Mouse (Mus musculus) liver, embryonic 11.5 days (tissue): ENCODE results near the gene Fndc1. TPM values are rescaled to one million over a fixed set of nuclear protein-coding genes. Genes with fewer than 3 reads are reported as not detected.

Source experiments
- ATAC-seq: fragments of 200-750 bp; cut with Nextera tagmentation; replicated peaks from 2 replicates; pipeline ENCODE4 v1.8.0; 2017; ENCODE audit warnings: moderate number of reproducible peaks, mild to moderate bottlenecking, moderate TSS enrichment, moderate library complexity; ENCODE audit not compliant: low FRiP score
- DNase-seq: peaks from one replicate; pipeline ENCODE4 v3.0.0-alpha.2; 2017; ENCODE audit warnings: low spot score
- H3K27ac ChIP-seq: fragments of 300-500 bp; sonication (generic); 2 replicates; pipeline ENCODE4 v1.5.1; 2014; ENCODE audit warnings: mild to moderate bottlenecking, low read depth, low read length, control low read depth
- H3K27me3 ChIP-seq: fragments of 300-500 bp; sonication (generic); replicated peaks from 2 replicates; pipeline ENCODE4 v1.6.1; 2014; ENCODE audit warnings: low read length, mixed read lengths; ENCODE audit not compliant: control insufficient read depth, insufficient read depth
- H3K36me3 ChIP-seq: fragments of 300-500 bp; sonication (generic); 2 replicates; pipeline ENCODE4 v1.6.1; 2014; ENCODE audit warnings: mild to moderate bottlenecking, low read length, moderate library complexity, mixed read lengths; ENCODE audit not compliant: control insufficient read depth, insufficient read depth
- H3K4me1 ChIP-seq: fragments of 300-500 bp; sonication (generic); replicated peaks from 2 replicates; pipeline ENCODE4 v1.6.1; 2014; ENCODE audit warnings: low read length, mixed read lengths; ENCODE audit not compliant: control insufficient read depth, insufficient read depth
- H3K4me2 ChIP-seq: fragments of 300-500 bp; sonication (generic); 2 replicates; pipeline ENCODE4 v1.6.1; 2014; ENCODE audit warnings: mild to moderate bottlenecking, control low read depth, moderate library complexity
- H3K4me3 ChIP-seq: fragments of 300-500 bp; sonication (generic); 2 replicates; pipeline ENCODE4 v1.5.1; 2014; ENCODE audit warnings: low read depth, low read length, control low read depth
- H3K9ac ChIP-seq: fragments of 300-500 bp; sonication (generic); 2 replicates; pipeline ENCODE4 v1.6.1; 2014; ENCODE audit warnings: low read depth, low read length, control low read depth
- H3K9me3 ChIP-seq: fragments of 300-500 bp; sonication (generic); 2 replicates; pipeline ENCODE4 v1.6.1; 2016; ENCODE audit warnings: low read length, inconsistent platforms, mixed read lengths; ENCODE audit not compliant: control insufficient read depth
- WGBS: fragments of 180-500 bp; shearing (Covaris S2); extraction: QIAGEN DNeasy Blood & Tissue Kit; methylation state at CpG from one replicate; pipeline ENCODE4 v1.1.7; 2014; 5-methylcytosine and 5-hydroxymethylcytosine counted together
- polyA plus RNA-seq: library from polyadenylated mRNA; unstranded; fragments of >200 nt; fragmentation: Nextera tagmentation; extraction: Ambion mirVana; gene quantifications from 2 replicates; pipeline ENCODE4 v1.2.1, GENCODE M21; 2014

Fndc1 gene
- polyA plus RNA-seq, 1 experiment from 2014 or later: 0.55 TPM

DNA sequence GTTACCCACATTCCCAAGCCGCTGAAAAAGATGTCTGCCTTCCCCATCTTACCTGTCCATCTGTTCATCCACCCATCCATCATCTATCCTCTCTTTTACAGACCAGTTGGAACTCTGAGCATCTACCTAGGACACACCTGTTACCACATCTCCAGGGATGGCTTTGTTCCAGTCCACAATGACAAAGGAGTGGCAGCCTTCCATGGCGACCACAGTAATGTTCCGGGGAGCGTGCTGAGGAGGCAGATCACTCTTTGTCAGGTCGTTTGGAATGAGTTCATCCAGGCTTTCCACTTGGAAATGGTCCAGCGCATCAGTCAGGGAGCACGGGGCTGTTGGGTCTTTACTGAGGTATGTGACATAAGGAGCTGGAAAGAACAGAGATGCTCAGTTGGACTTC, 73.7 kb downstream of the Fndc1 start:
- H3K27ac ChIP-seq: no peak overlapping the region
- H3K4me1 ChIP-seq: no peaks in the 10 kb centered on the region
- DNase-seq (no peak), ATAC-seq (no peak)
- H3K4me2 ChIP-seq: no peak overlapping the region
- H3K36me3 ChIP-seq: no peaks in the 10 kb centered on the region
- H3K9ac ChIP-seq: no peak overlapping the region
- no peak overlapping the region for H3K4me3 ChIP-seq
- 77% methylated on average over 7 of the region's 7 CpGs for WGBS
- H3K9me3 ChIP-seq: no peaks in the 10 kb centered on the region
- no peaks in the 10 kb centered on the region for H3K27me3 ChIP-seq

DNA sequence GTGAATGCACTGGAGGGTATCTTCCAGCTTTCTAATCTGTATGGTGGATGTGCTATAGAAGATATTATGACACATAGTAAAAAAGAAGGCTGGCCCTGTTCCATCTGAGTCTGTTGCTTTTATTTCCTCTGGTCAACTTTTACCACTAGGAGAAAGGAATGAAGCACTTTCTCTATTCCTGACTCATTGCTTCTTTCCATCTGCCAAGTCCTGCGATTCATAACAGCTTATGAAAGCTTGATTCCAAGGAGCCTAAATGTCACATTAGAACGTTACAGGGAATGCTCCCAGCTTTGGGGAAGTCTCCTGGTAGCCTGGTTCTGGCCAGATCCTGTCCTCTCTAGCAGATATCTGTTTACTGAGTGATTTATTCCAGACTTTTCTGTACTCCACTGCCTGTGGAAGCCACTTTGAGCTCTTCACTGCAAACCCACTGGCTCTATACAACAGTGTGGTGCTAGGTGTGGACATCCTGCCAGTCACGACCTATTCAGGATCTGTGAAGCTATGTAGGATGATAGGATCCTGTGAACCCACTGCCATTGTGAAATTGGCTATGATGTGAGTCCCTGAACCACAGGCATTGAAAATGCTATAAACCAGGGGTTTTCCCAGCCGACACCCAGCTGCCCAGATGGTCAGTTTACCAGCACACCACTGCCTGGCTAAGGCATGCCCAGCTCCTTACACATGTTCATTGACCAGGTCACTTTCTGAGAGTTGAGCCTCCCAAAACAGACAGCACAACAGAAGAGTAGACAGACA, 77.9 kb downstream of the Fndc1 start:
- H3K4me3 ChIP-seq: no peak overlapping the region
- H3K9ac ChIP-seq: no peak overlapping the region
- no peaks in the 10 kb centered on the region for H3K4me1 ChIP-seq
- no peak overlapping the region for H3K4me2 ChIP-seq
- no peak overlapping the region for H3K27ac ChIP-seq
- H3K9me3 ChIP-seq: no peaks in the 10 kb centered on the region
- WGBS: 76% methylated on average over 4 of the region's 4 CpGs
- no peak for DNase-seq
- no peaks in the 10 kb centered on the region for H3K36me3 ChIP-seq
- H3K27me3 ChIP-seq: no peaks in the 10 kb centered on the region
- no peak for ATAC-seq

- H3K27ac ChIP-seq: no peak overlapping the region
- WGBS: 83% methylated on average over 3 of the region's 3 CpGs
- no peak for ATAC-seq
- no peak for DNase-seq
- H3K9ac ChIP-seq: no peak overlapping the region
- no peak overlapping the region for H3K4me2 ChIP-seq
- H3K27me3 ChIP-seq: no peaks in the 10 kb centered on the region
- no peaks in the 10 kb centered on the region for H3K9me3 ChIP-seq
- H3K4me1 ChIP-seq: no peaks in the 10 kb centered on the region
- no peaks in the 10 kb centered on the region for H3K36me3 ChIP-seq
- no peak overlapping the region for H3K4me3 ChIP-seq
These were observed 80.3 kb downstream of the Fndc1 start for GRCm38 (mm10) chr17:7746841-7747240.

DNA sequence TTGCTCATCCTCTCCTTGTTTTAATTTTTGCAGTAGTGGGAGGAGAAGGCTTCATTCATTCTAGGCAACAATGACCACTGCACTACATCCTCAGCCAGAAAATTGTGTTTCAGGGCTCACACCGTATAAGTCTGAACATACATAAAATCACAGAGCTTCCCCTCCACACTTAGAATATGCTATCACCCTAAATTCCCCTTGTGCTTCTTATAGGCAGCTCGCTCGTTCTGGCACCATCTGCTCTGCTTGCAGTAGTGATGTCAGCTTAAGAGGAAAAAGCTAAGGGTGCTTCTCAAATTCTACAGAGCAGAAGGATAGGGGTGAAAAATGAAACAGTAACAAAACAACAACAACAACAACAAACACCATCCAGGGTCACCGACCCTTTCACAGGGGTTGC, 82.1 kb downstream of the Fndc1 start:
- no peak overlapping the region for H3K27ac ChIP-seq
- no peaks in the 10 kb centered on the region for H3K9me3 ChIP-seq
- 87% methylated on average over 4 of the region's 4 CpGs for WGBS
- H3K9ac ChIP-seq: no peak overlapping the region
- no peaks in the 10 kb centered on the region for H3K36me3 ChIP-seq
- H3K27me3 ChIP-seq: no peaks in the 10 kb centered on the region
- DNase-seq (no peak), ATAC-seq (no peak)
- H3K4me3 ChIP-seq: no peak overlapping the region
- H3K4me2 ChIP-seq: no peak overlapping the region
- H3K4me1 ChIP-seq: no peaks in the 10 kb centered on the region

DNA sequence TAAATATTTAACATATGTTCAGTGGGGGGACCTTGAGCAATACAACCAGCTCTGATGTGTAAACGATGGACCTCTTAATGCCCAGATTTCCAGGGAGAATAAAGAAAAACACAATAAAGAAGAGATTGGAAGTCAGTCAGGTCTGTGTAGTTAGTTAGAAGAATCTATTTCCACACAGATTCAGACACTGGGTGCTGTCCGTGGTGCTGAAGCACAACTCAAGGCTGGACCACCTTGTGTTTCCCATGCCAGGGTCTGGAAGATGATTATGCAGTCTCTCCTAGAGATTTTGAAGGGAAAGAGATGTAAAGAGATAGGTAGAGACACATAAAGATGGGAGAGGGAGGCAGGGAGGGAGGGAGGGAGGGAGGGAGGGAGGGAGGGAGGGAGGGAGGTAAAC, 86.1 kb downstream of the Fndc1 start:
- H3K27me3 ChIP-seq: no peaks in the 10 kb centered on the region
- no peak overlapping the region for H3K4me3 ChIP-seq
- no peaks in the 10 kb centered on the region for H3K4me1 ChIP-seq
- no peak overlapping the region for H3K9ac ChIP-seq
- no peak overlapping the region for H3K27ac ChIP-seq
- no peaks in the 10 kb centered on the region for H3K36me3 ChIP-seq
- H3K9me3 ChIP-seq: no peaks in the 10 kb centered on the region
- 23% methylated on average over 2 of the region's 2 CpGs for WGBS
- DNase-seq: peak; percentile 41
- H3K4me2 ChIP-seq: no peak overlapping the region
- no peak for ATAC-seq

DNA sequence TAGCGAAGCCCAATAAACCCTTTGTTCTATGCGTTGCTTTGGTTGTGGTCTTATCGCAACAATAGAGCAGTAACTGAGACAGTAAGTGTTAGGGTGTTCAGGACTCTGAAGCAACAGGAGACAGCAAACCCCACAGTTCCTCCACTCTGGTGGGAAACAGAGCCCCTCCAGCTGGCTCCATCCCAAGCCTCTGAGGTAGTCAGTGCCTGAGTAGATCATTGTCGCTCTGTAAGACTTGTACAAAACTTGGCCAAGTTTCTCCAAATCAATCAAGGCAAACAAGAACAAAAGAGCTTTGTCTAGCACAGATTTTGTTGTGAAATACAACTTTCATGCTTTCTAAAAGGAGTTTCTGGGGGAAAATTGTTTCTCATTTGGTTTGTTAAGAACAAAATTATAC, 104.1 kb downstream of the Fndc1 start:
- Histone ChIP-seq H3K9ac (no peak overlapping the region), H3K9me3 (no peaks in the 10 kb centered on the region), H3K4me2 (no peak overlapping the region), H3K27ac (no peak overlapping the region), H3K36me3 (no peaks in the 10 kb centered on the region), H3K4me1 (no peaks in the 10 kb centered on the region), H3K4me3 (no peak overlapping the region), H3K27me3 (no peaks in the 10 kb centered on the region)
- 88% methylated on average over 4 of the region's 4 CpGs for WGBS
- ATAC-seq (no peak), DNase-seq (no peak)

DNA sequence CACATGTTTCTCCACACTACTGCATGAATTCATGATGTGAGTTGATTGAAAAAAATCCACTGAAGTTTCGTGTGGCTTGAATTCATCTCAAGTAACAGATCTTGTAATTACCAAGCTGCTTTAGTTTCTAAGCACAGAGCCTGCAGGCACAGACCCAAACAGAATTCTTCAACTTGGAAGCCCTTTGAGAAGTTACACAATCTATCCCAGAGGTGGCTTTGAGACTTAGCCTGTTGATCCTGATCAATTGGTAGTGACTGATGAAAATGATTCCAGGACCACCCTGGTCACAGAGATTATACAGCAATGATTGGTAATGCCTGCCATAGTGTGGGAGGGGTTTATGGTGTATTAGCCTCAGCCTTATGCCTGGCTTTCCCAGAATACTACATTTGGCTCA, 108.2 kb downstream of the Fndc1 start:
- no peak overlapping the region for H3K27ac ChIP-seq
- no peaks in the 10 kb centered on the region for H3K27me3 ChIP-seq
- H3K36me3 ChIP-seq: no peaks in the 10 kb centered on the region
- H3K4me2 ChIP-seq: no peak overlapping the region
- DNase-seq (no peak), ATAC-seq (no peak)
- no peaks in the 10 kb centered on the region for H3K4me1 ChIP-seq
- H3K4me3 ChIP-seq: no peak overlapping the region
- no peak overlapping the region for H3K9ac ChIP-seq
- WGBS: 66% methylated on average over 1 of the region's 1 CpGs
- no peaks in the 10 kb centered on the region for H3K9me3 ChIP-seq

DNA sequence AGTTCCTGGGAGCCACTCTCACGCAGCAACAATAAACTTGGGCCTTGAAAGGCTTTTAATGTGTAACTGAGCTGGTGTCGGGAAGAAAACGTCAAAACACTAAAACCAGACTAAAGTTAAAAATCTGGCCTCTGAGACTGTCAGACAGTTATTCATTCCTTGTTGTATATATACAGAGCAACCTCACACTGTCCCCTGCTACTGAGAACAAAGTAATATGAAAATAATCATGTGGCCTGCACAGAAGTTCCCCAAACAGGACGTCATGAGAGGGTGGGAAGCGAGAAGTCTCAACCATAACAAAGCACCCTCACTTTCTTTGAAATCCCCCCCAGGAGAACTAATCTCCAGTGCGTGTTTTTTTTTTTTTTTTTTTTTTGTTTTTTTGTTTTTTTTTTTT, 109.2 kb downstream of the Fndc1 start:
- no peak for ATAC-seq
- no peaks in the 10 kb centered on the region for H3K4me1 ChIP-seq
- no peak overlapping the region for H3K4me3 ChIP-seq
- DNase-seq: no peak
- H3K36me3 ChIP-seq: no peaks in the 10 kb centered on the region
- no peak overlapping the region for H3K4me2 ChIP-seq
- 71% methylated on average over 6 of the region's 6 CpGs for WGBS
- no peaks in the 10 kb centered on the region for H3K27me3 ChIP-seq
- H3K27ac ChIP-seq: no peak overlapping the region
- H3K9ac ChIP-seq: no peak overlapping the region
- no peaks in the 10 kb centered on the region for H3K9me3 ChIP-seq

- no peaks in the 10 kb centered on the region for H3K27me3 ChIP-seq
- DNase-seq (no peak), ATAC-seq (no peak)
- H3K9me3 ChIP-seq: no peaks in the 10 kb centered on the region
- H3K4me3 ChIP-seq: no peak overlapping the region
- H3K36me3 ChIP-seq: no peaks in the 10 kb centered on the region
- no peak overlapping the region for H3K27ac ChIP-seq
- no peak overlapping the region for H3K9ac ChIP-seq
- H3K4me1 ChIP-seq: no peaks in the 10 kb centered on the region
- 51% methylated on average over 2 of the region's 2 CpGs for WGBS
- no peak overlapping the region for H3K4me2 ChIP-seq
These were observed 114.1 kb downstream of the Fndc1 start for GRCm38 (mm10) chr17:7713020-7713419.
